Mouse (Mus musculus) lung, embryonic 16.5 days (tissue): ENCODE data around the gene B4galnt4. TPM values are rescaled to one million over a fixed set of nuclear protein-coding genes. Genes with fewer than 3 reads are reported as not detected.

Experiments
- ATAC-seq: fragments of 200-750 bp; cut with Nextera tagmentation; 2 replicates; pipeline ENCODE4 v1.8.0; 2017; ENCODE audit warnings: low read depth, mild to moderate bottlenecking, moderate library complexity
- H3K27ac ChIP-seq: fragments of 300-500 bp; sonication (generic); 2 replicates; pipeline ENCODE4 v1.5.1; 2014; ENCODE audit warnings: mild to moderate bottlenecking, control low read depth, low read length
- H3K27me3 ChIP-seq: fragments of 300-500 bp; sonication (generic); 2 replicates; pipeline ENCODE4 v1.6.1; 2014; ENCODE audit warnings: low read depth, low read length, mixed read lengths; ENCODE audit not compliant: control insufficient read depth, insufficient read depth
- H3K36me3 ChIP-seq: fragments of 300-500 bp; sonication (generic); 2 replicates; pipeline ENCODE4 v1.6.1; 2014; ENCODE audit warnings: low read length; ENCODE audit not compliant: control insufficient read depth, insufficient read depth
- H3K4me1 ChIP-seq: fragments of 300-500 bp; sonication (generic); replicated peaks from 2 replicates; pipeline ENCODE4 v1.6.1; 2014; ENCODE audit warnings: low read length, mixed read lengths; ENCODE audit not compliant: control insufficient read depth, insufficient read depth
- H3K4me2 ChIP-seq: fragments of 300-500 bp; sonication (generic); 2 replicates; pipeline ENCODE4 v1.6.1; 2014; ENCODE audit warnings: low read depth, low read length, control low read depth
- H3K4me3 ChIP-seq: fragments of 300-500 bp; sonication (generic); 2 replicates; pipeline ENCODE4 v1.5.1; 2014; ENCODE audit warnings: mild to moderate bottlenecking, low read length, control low read depth
- H3K9ac ChIP-seq: fragments of 300-500 bp; sonication (generic); 2 replicates; pipeline ENCODE4 v1.6.1; 2014; ENCODE audit warnings: low read length, control low read depth
- H3K9me3 ChIP-seq: fragments of 300-500 bp; sonication (generic); 2 replicates; pipeline ENCODE4 v1.6.1; 2016; ENCODE audit warnings: low read length; ENCODE audit not compliant: control insufficient read depth
- WGBS: fragments of 180-500 bp; shearing (Covaris S2); extraction: QIAGEN DNeasy Blood & Tissue Kit; methylation state at CpG from one replicate; pipeline ENCODE4 v1.1.7; 2014; 5-methylcytosine and 5-hydroxymethylcytosine counted together
- polyA plus RNA-seq: library from polyadenylated mRNA; unstranded; fragments of >200 nt; fragmentation: Nextera tagmentation; extraction: Ambion mirVana; gene quantifications from 2 replicates; pipeline ENCODE4 v1.2.1, GENCODE M21; 2015

B4galnt4 gene
- polyA plus RNA-seq, 1 experiment from 2014 or later = 3.8 TPM

DNA sequence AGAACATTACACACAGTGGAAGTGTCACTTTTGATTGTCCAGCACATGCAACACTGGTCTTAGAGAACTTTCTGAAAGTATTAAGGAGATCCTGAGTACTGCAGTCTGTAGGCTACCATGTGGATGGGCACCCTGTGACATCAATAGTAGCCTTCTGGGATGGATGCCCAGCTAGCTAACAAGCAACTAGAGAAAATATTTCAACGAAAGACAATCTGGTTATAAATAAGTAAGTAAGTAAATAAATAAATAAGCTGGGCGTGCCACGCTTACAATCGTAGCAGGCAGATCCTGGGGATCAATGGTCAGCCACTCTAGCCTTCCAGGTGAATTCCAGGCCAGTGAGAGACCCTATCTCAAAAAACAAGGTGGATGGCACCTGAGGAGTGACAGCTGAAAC lies 8.9 kb upstream of the B4galnt4 start:
- 84% methylated on average over 4 of the region's 4 CpGs for WGBS
- no peak for ATAC-seq

DNA sequence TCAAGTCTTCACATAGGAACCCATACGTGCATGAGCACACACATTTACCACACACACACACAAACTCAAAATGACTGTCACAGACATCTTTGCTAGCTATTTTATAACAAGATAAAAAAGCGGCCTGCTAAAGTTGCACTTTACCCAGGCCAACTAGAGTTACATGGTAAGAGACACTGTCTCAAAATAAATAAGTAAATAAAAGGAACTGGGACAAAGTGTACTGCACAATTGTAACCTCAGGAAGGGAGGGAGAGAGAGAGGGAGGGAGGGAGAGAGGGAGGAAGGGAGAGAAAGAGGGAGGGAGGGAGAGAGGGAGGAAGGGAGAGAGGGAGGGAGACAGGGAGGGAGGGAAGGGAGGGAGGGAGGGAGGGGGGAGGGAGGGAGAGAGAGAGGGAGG lies 8.5 kb upstream of the B4galnt4 start:
- ATAC-seq = no peak
- H3K4me2 ChIP-seq = no peak overlapping the region
- no peaks in the 10 kb centered on the region for H3K27me3 ChIP-seq
- H3K4me3 ChIP-seq = no peak overlapping the region
- no peaks in the 10 kb centered on the region for H3K36me3 ChIP-seq
- H3K9me3 ChIP-seq = no peaks in the 10 kb centered on the region
- no peak overlapping the region for H3K27ac ChIP-seq
- WGBS = 55% methylated on average over 2 of the region's 2 CpGs
- H3K9ac ChIP-seq = no peak overlapping the region
- H3K4me1 ChIP-seq = peaks cover 5% of the 10 kb centered on the region

More for the DNA sequence above, 8.9 kb upstream of the B4galnt4 start:
- no peaks in the 10 kb centered on the region for H3K9me3 ChIP-seq
- H3K4me1 ChIP-seq = peaks cover 9% of the 10 kb centered on the region
- H3K27me3 ChIP-seq = no peaks in the 10 kb centered on the region
- H3K36me3 ChIP-seq = no peaks in the 10 kb centered on the region
- no peak overlapping the region for H3K9ac ChIP-seq
- no peak overlapping the region for H3K4me3 ChIP-seq
- H3K4me2 ChIP-seq = no peak overlapping the region
- no peak overlapping the region for H3K27ac ChIP-seq

DNA sequence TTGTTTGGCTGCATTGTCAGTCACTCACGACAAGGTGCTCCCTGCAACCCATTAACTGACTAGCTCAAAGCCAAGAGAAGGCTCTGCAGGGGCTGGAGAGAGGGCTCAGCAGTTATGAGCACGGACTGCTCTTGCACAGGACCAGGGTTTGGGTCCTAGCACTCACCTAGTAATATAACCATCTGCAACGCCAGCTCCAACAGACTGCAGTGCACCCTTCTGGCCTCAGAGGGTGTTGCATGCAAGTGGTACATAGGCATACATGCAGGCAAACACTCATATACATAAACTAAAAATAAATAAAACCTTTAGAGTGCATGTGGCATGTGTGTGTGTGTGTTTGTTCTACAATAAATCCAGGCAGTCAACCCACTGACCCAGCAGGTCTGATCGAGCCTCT lies 5.1 kb upstream of the B4galnt4 start:
- 80% methylated on average over 4 of the region's 4 CpGs for WGBS
- H3K4me2 ChIP-seq = no peak overlapping the region
- no peak overlapping the region for H3K4me3 ChIP-seq
- no peaks in the 10 kb centered on the region for H3K27me3 ChIP-seq
- no peaks in the 10 kb centered on the region for H3K4me1 ChIP-seq
- H3K9me3 ChIP-seq = no peaks in the 10 kb centered on the region
- ATAC-seq = no peak
- no peaks in the 10 kb centered on the region for H3K36me3 ChIP-seq
- H3K9ac ChIP-seq = no peak overlapping the region
- no peak overlapping the region for H3K27ac ChIP-seq

DNA sequence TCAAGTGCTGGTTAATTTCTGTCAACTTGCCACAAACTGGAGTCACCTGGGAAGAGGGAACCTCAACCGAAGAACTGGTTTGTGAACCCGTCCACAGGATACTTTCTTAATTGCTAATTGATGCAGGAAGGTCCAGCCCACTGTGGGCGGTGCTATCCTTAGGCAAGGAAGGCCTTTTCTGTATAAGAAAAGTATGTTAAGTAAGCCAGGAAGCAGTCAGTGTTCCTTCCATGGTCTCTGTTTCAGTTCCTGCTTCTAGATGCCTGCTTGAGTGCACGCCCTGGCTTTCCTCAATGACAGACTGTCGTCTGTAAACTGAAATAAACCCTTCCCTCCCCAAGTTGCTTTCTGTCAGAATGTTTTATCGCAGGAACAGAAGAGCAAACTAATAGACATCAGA lies 3.9 kb upstream of the B4galnt4 start:
- Histone ChIP-seq H3K9me3 (no peaks in the 10 kb centered on the region), H3K36me3 (no peaks in the 10 kb centered on the region), H3K27ac (no peak overlapping the region), H3K4me1 (peaks cover 8% of the 10 kb centered on the region), H3K4me3 (no peak overlapping the region), H3K27me3 (no peaks in the 10 kb centered on the region; the same call in 1 of the 2 replicates), H3K4me2 (no peak overlapping the region), H3K9ac (no peak overlapping the region)
- no peak for ATAC-seq
- WGBS = 78% methylated on average over 6 of the region's 6 CpGs

DNA sequence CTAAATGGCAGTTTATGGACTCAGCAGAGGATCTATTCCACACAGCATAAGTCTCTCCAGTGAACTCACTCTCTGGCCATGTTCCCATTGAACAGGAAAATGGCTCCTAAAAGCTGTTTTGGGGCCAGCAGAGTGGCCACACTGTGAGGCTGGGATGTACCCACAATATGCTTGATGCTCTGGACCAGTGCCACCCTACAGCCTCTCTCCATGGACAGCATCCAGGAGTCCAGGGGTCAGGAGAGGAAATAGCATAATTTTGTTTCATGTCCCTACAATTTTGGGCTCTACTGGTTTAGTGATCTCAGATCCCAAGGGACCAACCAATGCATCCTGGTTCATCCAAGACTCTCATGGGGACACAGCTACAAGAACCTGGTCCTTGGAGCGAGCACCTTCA lies 3.4 kb upstream of the B4galnt4 start:
- Histone ChIP-seq H3K9me3 (no peaks in the 10 kb centered on the region), H3K9ac (no peak overlapping the region), H3K4me3 (no peak overlapping the region), H3K4me2 (no peak overlapping the region), H3K4me1 (peaks cover 8% of the 10 kb centered on the region), H3K27ac (no peak overlapping the region), H3K36me3 (no peaks in the 10 kb centered on the region), H3K27me3 (no peaks in the 10 kb centered on the region; the same call in 1 of the 2 replicates)
- WGBS = 86% methylated on average over 1 of the region's 1 CpGs
- ATAC-seq = no peak

- Histone ChIP-seq H3K9me3 (no peaks in the 10 kb centered on the region), H3K4me1 (peaks cover 8% of the 10 kb centered on the region), H3K9ac (no peak overlapping the region), H3K36me3 (no peaks in the 10 kb centered on the region), H3K27me3 (no peaks in the 10 kb centered on the region; the same call in 1 of the 2 replicates), H3K27ac (no peak overlapping the region), H3K4me3 (no peak overlapping the region), H3K4me2 (no peak overlapping the region)
- 85% methylated on average over 14 of the region's 14 CpGs for WGBS
- no peak for ATAC-seq
Observed at GRCm38 (mm10) chr7:141058601-141059341, 2.1 kb upstream of the B4galnt4 start.

- Histone ChIP-seq H3K36me3 (no peaks in the 10 kb centered on the region), H3K27ac (no peak overlapping the region), H3K4me1 (peaks cover 8% of the 10 kb centered on the region), H3K4me2 (no peak overlapping the region; the same call in 1 of the 2 replicates), H3K9me3 (no peaks in the 10 kb centered on the region), H3K9ac (no peak overlapping the region), H3K4me3 (no peak overlapping the region), H3K27me3 (no peaks in the 10 kb centered on the region; the same call in 1 of the 2 replicates)
- WGBS = 57% methylated on average over 2 of the region's 2 CpGs
- no peak for ATAC-seq
Observed at GRCm38 (mm10) chr7:141059929-141060328, 975 bp upstream of the B4galnt4 start.

DNA sequence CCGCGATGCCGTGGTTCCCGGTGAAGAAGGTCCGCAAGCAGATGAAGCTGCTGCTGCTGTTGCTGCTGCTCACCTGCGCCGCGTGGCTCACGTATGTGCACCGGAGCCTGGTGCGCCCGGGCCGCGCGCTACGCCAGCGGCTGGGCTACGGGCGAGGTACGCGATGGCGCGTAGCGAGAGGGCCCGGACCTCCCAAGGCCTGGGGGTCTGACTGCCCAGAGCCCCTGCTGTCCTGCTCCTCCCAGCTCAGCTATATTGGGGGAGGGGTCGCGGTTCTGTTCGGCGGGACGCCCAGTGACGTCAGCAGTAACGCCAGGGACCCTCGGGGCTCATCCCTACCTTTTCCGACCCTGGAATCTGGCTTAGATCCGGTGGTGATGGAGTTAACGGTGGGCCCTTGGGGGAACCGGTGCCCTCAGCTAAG lies 377 bp downstream of the B4galnt4 start:
- no peaks in the 10 kb centered on the region; the same call in 1 of the 2 replicates for H3K27me3 ChIP-seq

GRCm38 (mm10) chr7:141062525-141062924 lies 1.6 kb downstream of the B4galnt4 start:
- Histone ChIP-seq H3K27ac (no peak overlapping the region), H3K4me3 (no peak overlapping the region), H3K9me3 (no peaks in the 10 kb centered on the region), H3K4me1 (peaks cover 8% of the 10 kb centered on the region), H3K36me3 (no peaks in the 10 kb centered on the region), H3K9ac (no peak overlapping the region), H3K4me2 (no peak overlapping the region), H3K27me3 (no peaks in the 10 kb centered on the region; the same call in 1 of the 2 replicates)
- WGBS = 76% methylated on average over 7 of the region's 7 CpGs
- ATAC-seq = no peak

More for the DNA sequence above, 377 bp downstream of the B4galnt4 start:
- peak; percentile 40; the same call in 1 of the 2 replicates for ATAC-seq
- H3K4me2 ChIP-seq = peak overlapping the region; percentile 93
- peak overlapping the region; percentile 68 for H3K9ac ChIP-seq
- H3K9me3 ChIP-seq = no peaks in the 10 kb centered on the region
- under 1% methylated on average over 32 of the region's 37 CpGs for WGBS
- H3K36me3 ChIP-seq = no peaks in the 10 kb centered on the region
- peaks cover 8% of the 10 kb centered on the region for H3K4me1 ChIP-seq
- H3K27ac ChIP-seq = no peak overlapping the region
- peak overlapping the region; percentile 65 for H3K4me3 ChIP-seq
